Mouse (Mus musculus): Measurements from ENCODE around the gene Ccdc42. TPM values are rescaled to one million over a fixed set of nuclear protein-coding genes. Genes with fewer than 3 reads are reported as not detected.

Gene Ccdc42
- polyA plus RNA-seq, 1 experiment from 2014 or later: 3.1 TPM

DNA sequence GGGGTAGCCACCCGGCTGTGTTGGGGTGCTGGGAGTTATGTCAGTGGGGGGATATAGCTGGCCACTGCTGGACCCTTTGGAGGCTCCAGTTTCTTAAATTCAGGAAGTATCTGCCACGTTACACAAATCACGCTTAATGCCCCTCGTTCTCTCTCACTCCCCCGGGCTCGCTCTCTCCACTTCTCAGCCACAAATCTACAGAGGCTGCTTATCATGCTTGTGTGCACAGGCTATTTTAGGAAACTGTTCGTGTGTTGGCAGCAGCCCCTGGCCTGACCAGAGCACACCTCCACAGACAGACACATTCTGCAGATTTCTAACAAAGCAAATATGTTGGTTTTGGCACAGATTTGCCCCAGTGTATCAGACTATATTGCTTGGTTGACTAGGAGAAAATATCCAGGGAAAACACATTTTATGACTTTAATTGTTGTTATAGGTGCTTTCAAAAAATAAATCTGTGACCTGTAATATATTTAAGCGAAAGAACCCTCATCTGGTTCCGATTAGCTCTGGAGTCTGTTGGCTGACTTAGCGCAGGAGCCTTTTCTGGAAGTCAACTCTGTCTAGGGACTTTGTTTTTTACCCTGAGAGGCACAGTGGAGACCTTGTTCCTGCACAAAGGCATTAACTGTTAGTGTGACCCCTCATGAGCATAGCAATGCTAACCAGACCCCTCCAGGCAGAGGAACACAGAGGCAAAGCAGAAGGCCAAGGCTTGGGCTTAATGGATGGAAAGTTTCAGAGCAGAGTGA lies 51.2 kb downstream of the Ccdc42 start:
- H3K4me3 ChIP-seq: no peak overlapping the region
- no peaks in the 10 kb centered on the region for H3K36me3 ChIP-seq
- H3K27me3 ChIP-seq (ENCODE audit: insufficient read depth, poor library complexity, severe bottlenecking): no peaks in the 10 kb centered on the region
- peaks cover 17% of the 10 kb centered on the region for H3K4me1 ChIP-seq (replicated peaks)
- 60% methylated on average over 10 of the region's 10 CpGs for WGBS
- H3K27ac ChIP-seq: peak overlapping the region; percentile 26
- 0 out of 2 replicates have a peak, but pooled peaks cover 4% of the 10 kb centered on the region for H3K9me3 ChIP-seq
- peak; percentile 31 for DNase-seq (ENCODE audit: low spot score)

DNA sequence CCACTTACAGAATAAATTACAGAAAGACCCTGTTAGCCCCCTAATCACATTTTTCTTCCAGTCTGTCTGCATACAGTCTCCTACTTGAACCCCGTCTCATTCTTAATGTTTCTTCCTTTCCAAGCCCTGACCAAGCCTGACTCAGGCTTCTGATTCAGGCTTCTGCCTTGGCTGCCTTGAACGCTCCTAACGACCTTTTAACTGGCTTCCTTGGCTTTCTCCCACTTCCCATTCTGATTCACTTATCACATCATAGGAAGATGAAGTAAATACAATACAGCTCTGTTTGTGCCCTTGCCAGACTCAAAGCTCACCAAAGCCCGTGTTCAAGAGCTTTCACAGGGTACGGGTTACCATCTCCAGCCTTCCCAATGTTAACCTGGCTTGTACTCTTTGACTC lies 54.5 kb downstream of the Ccdc42 start:
- H3K27ac ChIP-seq: no peak overlapping the region
- peaks cover 12% of the 10 kb centered on the region; the same call in 1 of the 2 replicates for H3K4me1 ChIP-seq (replicated peaks)
- DNase-seq (ENCODE audit: low spot score): no peak
- no peaks in the 10 kb centered on the region for H3K36me3 ChIP-seq
- H3K27me3 ChIP-seq (ENCODE audit: insufficient read depth, poor library complexity, severe bottlenecking): no peaks in the 10 kb centered on the region
- no peak overlapping the region for H3K4me3 ChIP-seq
- 93% methylated on average over 5 of the region's 5 CpGs for WGBS
- H3K9me3 ChIP-seq: 0 out of 2 replicates have a peak, but pooled peaks cover 4% of the 10 kb centered on the region

DNA sequence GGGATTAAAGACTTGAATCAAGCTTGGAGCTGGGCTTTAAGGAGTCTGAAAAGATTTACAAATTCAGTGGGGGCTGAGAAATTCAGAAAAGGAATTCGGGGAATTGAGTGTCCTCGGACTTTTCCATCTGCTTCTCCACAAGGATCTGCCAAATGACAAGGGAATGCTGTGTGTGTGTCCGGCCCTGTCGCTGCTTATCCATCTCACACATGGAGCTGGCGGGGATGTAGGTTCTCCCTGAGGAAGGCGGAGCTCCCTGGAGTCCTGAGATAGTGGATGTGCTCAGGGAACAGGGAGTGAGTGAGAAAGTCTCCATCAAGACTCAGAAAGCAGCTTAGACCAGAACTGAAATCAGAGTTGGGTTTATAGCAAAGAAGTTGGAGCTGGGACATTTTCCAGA lies 58.0 kb downstream of the Ccdc42 start:
- Histone ChIP-seq H3K4me1 (replicated peaks) (peaks cover 12% of the 10 kb centered on the region), H3K36me3 (no peaks in the 10 kb centered on the region), H3K9me3 (0 out of 2 replicates have a peak, but pooled peaks cover 4% of the 10 kb centered on the region), H3K27me3 (ENCODE audit: insufficient read depth, poor library complexity, severe bottlenecking) (no peaks in the 10 kb centered on the region), H3K27ac (no peak overlapping the region), H3K4me3 (no peak overlapping the region)
- 61% methylated on average over 6 of the region's 6 CpGs for WGBS
- DNase-seq (ENCODE audit: low spot score): no peak

Other genes starting within 250 kb of the Ccdc42 start
- gene Ntn1, start 186.2 kb upstream of the Ccdc42 start, polyA plus RNA-seq (2016; fragmentation: Nextera tagmentation; extraction: Ambion mirVana): 18.2 and 23.7 TPM in 2 replicates
- 0.88 and 1.2 TPM in 2 replicates for gene Pik3r5, start 154.9 kb upstream of the Ccdc42 start, polyA plus RNA-seq (2016; fragmentation: Nextera tagmentation; extraction: Ambion mirVana)
- 2.0 and 2.1 TPM in 2 replicates for gene Pik3r6, start 84.0 kb upstream of the Ccdc42 start, polyA plus RNA-seq (2016; fragmentation: Nextera tagmentation; extraction: Ambion mirVana)
- gene Mfsd6l, start 30.8 kb upstream of the Ccdc42 start, polyA plus RNA-seq (2016; fragmentation: Nextera tagmentation; extraction: Ambion mirVana): 0.17 and 0.22 TPM in 2 replicates
- gene Myh10, start 104.5 kb downstream of the Ccdc42 start, polyA plus RNA-seq (2016; fragmentation: Nextera tagmentation; extraction: Ambion mirVana): 111 and 143 TPM in 2 replicates